Comparison of ENCODE assay signal across 18 mouse cellular contexts in the genomic region with DNA sequence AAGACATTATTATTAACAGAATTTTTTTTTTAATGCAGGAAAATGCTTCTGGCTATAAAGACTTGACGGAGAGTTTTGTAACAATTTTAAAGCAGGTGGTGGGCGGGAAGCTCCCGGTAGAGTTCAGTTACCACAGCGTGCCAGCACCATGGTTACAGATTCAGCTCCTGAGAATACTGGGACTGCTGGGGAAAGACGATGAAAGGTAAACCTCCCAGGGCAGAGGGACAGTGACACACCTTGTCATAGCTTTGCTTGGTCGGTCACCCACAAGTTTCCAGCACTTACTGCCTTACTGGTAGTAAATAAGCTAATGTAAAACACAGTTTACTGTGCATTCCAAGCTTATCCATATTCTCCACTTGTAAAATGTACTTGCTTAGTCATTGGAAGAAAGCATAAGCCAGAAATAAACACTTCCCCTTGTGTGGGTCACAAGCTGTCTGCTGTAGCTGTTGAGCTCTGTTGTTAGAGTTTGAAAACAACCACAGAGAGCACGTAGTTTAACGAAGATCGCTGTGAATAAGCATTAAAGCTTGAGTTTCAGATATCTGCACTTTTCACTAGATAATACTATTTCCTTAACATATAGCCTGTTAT. TPM values are rescaled to one million over a fixed set of nuclear protein-coding genes. Genes with fewer than 3 reads are reported as not detected.
A peak's percentile ranks its signal among the peaks of the same experiment; 100 is the strongest.
DNase-seq lines count a peak whose midpoint lies in the region; ATAC-seq and TF ChIP-seq lines count a peak whose summit lies in the region.
"Had no signal": no experiment of that assay in that cellular context is flagged by ENCODE, and none has a peak within 500 bp of the region (broad histone marks: within the 10 kb centered on the region; RNA-seq: fewer than 3 reads in every experiment).

No protein-coding gene starts in this region.

- no peak for DNase-seq in frontal cortex, postnatal 10 days (ENCODE audit: low spot score in 2 of 2)
- peak; percentile 52 for DNase-seq in layer of hippocampus, adult 11-12 months (ENCODE audit: low spot score)
- DNase-seq in left cerebral cortex, adult 2 months (ENCODE audit: extremely low spot score in 1 of 2, low spot score in 2 of 2) = peak; percentile 39 to 52
- DNase-seq in right cerebral cortex, postnatal 14 days = peak; percentile 22
- DNase-seq in cerebellum, postnatal 4 days (ENCODE audit: low spot score in 2 of 2) = no peak
- no peak for DNase-seq in cerebellum, adult 2 months
- no peak for DNase-seq in hindbrain, embryonic 10.5 days (ENCODE audit: low spot score)
- DNase-seq: adrenal gland, postnatal 25 days; retina, postnatal 1 day had no signal

- no peak for TF ChIP-seq POLR2A in cerebellum, adult 2 months (IDR thresholded peaks at IDR 0.05; ENCODE audit: borderline replicate concordance, insufficient read depth, low read length)

- peak overlapping the region; percentile 81 for H3K27ac ChIP-seq in left cerebral cortex, adult 2 months
- H3K27ac ChIP-seq in cerebellum, adult 2 months (ENCODE audit: insufficient read depth, low read length) = no peak overlapping the region
- no peak overlapping the region for H3K27ac ChIP-seq in hindbrain, embryonic 10.5 days
- H3K27ac ChIP-seq: embryonic facial prominence, embryonic 12.5 days; heart, embryonic 15.5 days; limb, embryonic 10.5 days; liver, embryonic 12.5 days; lung, embryonic 15.5 days; neural tube, embryonic 15.5 days had no signal

- no peak for TF ChIP-seq CTCF in left cerebral cortex, adult 2 months (IDR thresholded peaks at IDR 0.05)
- no peak for TF ChIP-seq CTCF in cerebellum, adult 2 months (IDR thresholded peaks at IDR 0.05; ENCODE audit: borderline replicate concordance, insufficient read depth, low read depth, low read length)

- H3K4me1 ChIP-seq in cerebellum, adult 2 months (ENCODE audit: control insufficient read depth, insufficient read depth, low read length) = no peaks in the 10 kb centered on the region
- no peaks in the 10 kb centered on the region for H3K4me1 ChIP-seq in hindbrain, embryonic 10.5 days (replicated peaks)
- H3K4me1 ChIP-seq: embryonic facial prominence, embryonic 12.5 days; heart, embryonic 15.5 days; limb, embryonic 10.5 days; liver, embryonic 12.5 days; lung, embryonic 15.5 days; neural tube, embryonic 15.5 days had no signal

- ATAC-seq in frontal cortex, adult (ENCODE audit: low TSS enrichment) = peak; percentile 91
- ATAC-seq: inflammation-experienced regulatory T-cells, adult 6 months; liver, embryonic 12.5 days had no signal

- no peaks in the 10 kb centered on the region for H3K27me3 ChIP-seq in cerebellum, adult 2 months (ENCODE audit: control insufficient read depth, insufficient read depth, low read length)
- H3K27me3 ChIP-seq in hindbrain, embryonic 10.5 days (ENCODE audit: insufficient read depth, poor library complexity, severe bottlenecking) = no peaks in the 10 kb centered on the region
- H3K27me3 ChIP-seq: CH12.LX; embryonic facial prominence, embryonic 12.5 days; heart, embryonic 15.5 days; liver, embryonic 12.5 days; lung, embryonic 15.5 days; neural tube, embryonic 15.5 days had no signal

- no peak overlapping the region for H3K4me3 ChIP-seq in left cerebral cortex, adult 2 months
- no peak overlapping the region for H3K4me3 ChIP-seq in cerebellum, adult 2 months (replicated peaks; ENCODE audit: insufficient read depth, low read depth, low read length)
- no peak overlapping the region for H3K4me3 ChIP-seq in hindbrain, embryonic 10.5 days
- H3K4me3 ChIP-seq: embryonic facial prominence, embryonic 12.5 days; heart, embryonic 15.5 days; limb, embryonic 10.5 days; liver, embryonic 12.5 days; lung, embryonic 15.5 days; neural tube, embryonic 15.5 days had no signal

- no peaks in the 10 kb centered on the region for H3K9me3 ChIP-seq in hindbrain, embryonic 10.5 days
- H3K9me3 ChIP-seq: embryonic facial prominence, embryonic 12.5 days; heart, embryonic 15.5 days; limb, embryonic 10.5 days; liver, embryonic 12.5 days; lung, embryonic 15.5 days; neural tube, embryonic 15.5 days had no signal

- H3K36me3 ChIP-seq in hindbrain, embryonic 10.5 days = peaks cover 62% of the 10 kb centered on the region

- intact Hi-C loops in left cerebral cortex, adult 2 months (cut with DNase I) = no loop called here

- WGBS in cerebellum, adult 2 months = 92% methylated on average over 9 of the region's 9 CpGs
- WGBS in hindbrain, embryonic 10.5 days = 96% methylated on average over 9 of the region's 9 CpGs

RNA-seq across cellular contexts. Expression of a gene that starts 26.6 kb away (rescaled TPM):
- total RNA-seq in left cerebral cortex, adult 2 months (2021) = 10 to 100 TPM; 11.9 to 14.1 TPM
- 11.1 and 11.4 TPM in 2 replicates for polyA plus RNA-seq in cerebellum, adult 2 months (2012; rRNA removed)
- 12.5 and 13.1 TPM in 2 replicates for polyA plus RNA-seq in hindbrain, embryonic 10.5 days (2016; fragmentation: Nextera tagmentation; extraction: Ambion mirVana)

RNA-seq across cellular contexts. Expression of a gene that starts 35.4 kb away (rescaled TPM):
- 10 to 100 TPM; 25.2 to 27.7 TPM for total RNA-seq in left cerebral cortex, adult 2 months (2021)
- 38.9 and 40.5 TPM in 2 replicates for polyA plus RNA-seq in cerebellum, adult 2 months (2012; rRNA removed)
- 20.1 and 20.3 TPM in 2 replicates for polyA plus RNA-seq in hindbrain, embryonic 10.5 days (2016; fragmentation: Nextera tagmentation; extraction: Ambion mirVana)

Comparison
In these comparisons a context has a peak if more than half of its experiments do, and no peak if none do; other contexts are left out.
1. DNase-seq: peak in layer of hippocampus, adult 11-12 months (single experiment), left cerebral cortex, adult 2 months (2 of 2) and right cerebral cortex, postnatal 14 days (single experiment); none in frontal cortex, postnatal 10 days (0 of 2), cerebellum, postnatal 4 days (0 of 2), cerebellum, adult 2 months (0 of 2) and hindbrain, embryonic 10.5 days (single experiment).